Mouse (Mus musculus): ENCODE data around the gene Ubr4.

Ubr4 gene

DNA sequence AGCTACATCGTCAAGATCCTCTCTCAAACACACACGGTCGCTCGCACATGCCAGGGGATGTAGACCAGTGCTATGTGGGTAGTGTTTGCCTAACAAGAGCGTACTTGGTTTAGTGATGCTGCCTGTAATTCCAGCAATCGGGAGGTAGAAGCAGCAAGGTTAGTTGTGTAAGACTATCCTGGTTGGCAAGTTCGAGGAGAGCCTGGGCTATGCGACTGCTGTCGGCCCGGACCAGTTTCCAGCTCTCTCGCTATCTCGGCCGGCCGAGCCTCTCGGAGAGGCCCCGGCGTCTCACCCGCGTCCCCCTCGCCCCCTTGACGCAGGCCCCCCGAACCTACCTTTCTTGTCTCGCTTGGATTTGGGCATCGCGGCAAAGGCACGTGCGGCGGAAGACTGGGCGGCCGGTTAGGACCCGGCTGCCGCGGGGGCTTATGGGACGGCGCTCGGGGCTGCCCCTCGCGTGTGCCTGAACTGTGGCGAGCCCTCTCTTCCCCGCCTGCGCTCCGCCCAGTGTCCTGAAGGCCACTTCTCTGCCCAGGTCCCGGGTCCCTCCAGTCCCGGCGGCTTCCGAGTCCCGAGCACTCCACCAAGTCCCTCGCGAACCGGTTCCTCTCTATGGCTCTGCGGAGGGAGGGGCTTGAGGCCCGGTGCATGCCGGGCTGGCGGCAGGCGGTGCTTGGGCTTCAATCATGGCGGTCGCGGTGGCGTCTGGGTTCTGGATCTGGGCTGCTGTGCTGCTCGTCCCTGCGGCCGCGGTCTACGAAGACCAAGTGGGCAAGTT is at the start of gene Ubr4, which contains the start of the genes Mrto4 and Emc1:
TSS of gene Ubr4 (plus strand) at position 679 of the 781 bp plus-strand sequence.
TSS of gene Mrto4 (minus strand) at position 646 of the 781 bp plus-strand sequence.
TSS of gene Emc1 (plus strand) at position 657 of the 781 bp plus-strand sequence.
- peak; percentile 91 for DNase-seq

DNA sequence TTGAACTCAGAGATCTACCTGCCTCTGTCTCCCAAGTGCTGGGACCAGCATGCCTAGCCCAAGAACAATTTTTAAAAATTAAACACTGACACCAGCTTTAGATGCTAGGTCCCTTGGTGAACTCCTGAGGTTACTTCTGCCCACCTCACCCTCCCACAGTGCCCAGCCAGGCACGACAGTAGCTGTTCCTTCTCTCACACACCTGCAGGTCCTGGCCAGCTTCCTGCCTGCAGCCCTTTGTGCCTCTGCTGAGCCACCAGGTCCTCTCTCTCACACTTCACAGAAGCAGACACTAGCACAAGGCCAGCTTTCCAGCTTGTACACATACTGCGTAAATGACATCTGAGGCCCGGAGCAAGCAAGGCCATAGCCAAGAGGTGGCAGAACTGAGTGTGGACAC is 46.9 kb upstream of the Ubr4 start:
- no peak for DNase-seq

DNA sequence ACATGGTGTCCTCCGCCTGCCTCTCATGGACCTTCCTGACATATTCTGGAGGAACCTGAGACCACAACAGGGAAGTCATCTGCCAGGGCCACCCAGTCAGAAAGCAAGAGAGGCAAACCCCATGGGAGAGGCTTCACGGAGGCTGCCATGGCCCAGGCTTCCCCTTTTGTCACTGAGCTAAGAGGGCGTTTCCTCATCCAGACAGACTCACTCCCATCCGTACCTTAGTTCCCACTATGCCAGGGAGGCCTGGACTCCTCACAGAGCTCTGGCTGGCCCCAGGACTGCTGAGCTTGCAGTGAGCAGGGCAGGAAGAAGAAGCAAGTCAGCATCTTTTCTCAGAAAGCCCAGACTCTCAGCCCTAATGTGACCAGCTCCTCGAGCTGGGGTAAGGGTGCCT is 44.5 kb upstream of the Ubr4 start:
- DNase-seq = no peak

DNA sequence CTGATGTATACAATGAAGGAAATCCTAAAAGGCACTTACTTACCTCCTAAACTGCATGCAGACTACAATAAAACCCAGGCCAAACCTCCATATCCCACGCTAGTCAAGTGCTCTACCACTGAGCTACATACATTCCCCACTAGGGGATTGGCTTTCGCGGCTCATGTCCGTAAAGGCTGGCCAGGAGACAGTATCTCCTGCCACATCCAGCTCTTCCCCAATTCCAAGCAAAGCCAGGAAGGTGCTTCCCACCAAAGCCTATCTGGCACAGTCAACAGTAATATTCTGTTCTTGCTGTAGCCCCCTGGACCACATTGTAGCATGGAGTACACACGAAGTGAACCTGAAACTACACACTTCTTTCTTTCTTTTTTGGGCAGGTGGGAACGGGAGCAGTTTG is 42.8 kb upstream of the Ubr4 start:
- DNase-seq = no peak

DNA sequence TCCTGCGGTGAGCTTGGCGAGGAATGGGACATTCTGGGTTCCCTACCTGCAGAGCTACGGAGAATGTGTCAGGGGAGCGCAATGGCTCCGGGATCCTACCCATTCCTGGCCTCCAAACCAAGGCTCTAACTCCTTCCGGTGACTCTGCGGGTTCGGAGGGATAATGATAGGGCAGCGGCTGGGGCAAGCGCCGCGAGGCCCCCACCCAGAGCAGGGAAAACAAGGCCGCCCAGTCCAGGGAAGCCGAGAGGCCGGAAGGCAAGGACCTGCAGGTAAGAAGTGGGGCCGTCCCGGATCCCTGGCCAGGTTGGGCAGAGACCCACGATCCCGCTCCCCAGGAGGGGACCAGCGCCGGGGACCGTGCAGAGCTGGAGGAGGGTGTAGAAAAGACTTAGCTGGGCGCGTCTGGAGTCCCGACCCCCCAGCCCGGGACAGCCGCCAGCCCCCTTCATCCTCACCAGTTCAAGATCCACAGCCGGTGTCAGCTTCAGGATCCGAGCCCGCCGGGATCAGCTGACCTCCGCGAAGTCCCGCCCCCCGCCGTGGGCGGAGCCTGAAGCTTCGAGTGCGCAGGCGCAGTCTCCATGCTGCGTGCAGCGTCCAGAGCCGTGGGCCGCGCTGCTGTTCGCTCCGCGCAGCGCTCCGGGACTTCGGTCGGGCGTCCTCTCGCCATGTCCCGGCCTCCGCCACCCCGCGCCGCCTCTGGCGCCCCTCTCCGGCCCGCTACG is 42.1 kb upstream of the Ubr4 start, which contains the start of the genes Pqlc2 and Akr7a5:
TSS of gene Pqlc2 (minus strand) at position 538 of the 728 bp plus-strand sequence.
TSS of gene Akr7a5 (plus strand) at position 574 of the 728 bp plus-strand sequence.
- DNase-seq = peak; percentile 100

DNA sequence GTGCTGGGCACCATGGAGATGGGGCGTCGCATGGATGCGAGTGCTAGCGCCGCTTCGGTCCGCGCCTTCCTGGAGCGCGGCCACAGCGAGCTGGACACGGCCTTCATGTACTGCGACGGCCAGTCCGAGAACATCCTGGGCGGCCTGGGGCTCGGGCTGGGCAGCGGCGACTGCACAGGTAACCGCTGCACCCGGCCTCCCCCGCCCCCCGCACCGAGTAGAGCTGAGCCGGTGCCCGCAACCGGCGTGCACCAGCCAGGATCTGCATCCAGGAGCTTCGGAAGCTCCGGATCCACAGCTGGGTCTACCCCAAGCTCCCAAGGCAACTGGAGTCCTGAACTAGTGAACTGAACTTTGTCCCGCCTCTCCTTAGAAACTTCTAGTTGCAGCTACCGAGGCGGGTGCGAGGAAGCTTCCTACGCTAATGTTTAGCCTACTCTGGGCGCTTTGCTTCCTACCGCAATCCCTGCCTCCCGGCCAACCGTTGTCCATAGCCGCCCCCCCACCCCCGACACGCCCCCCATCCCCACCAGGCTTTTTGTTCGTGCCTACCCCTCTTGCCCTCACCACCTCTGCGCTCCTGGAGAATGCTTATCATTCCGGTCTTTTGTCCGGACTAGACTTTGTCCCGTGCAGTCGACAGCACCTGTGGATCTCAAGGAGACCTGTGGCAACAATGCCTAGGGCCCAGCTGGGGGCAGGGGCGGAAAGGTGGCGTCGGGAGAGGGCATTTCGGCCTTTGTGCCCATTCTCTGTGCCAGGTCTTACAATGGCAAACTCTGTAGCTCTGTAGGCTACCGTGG is 41.3 kb upstream of the Ubr4 start:
- peak; percentile 68 for DNase-seq

DNA sequence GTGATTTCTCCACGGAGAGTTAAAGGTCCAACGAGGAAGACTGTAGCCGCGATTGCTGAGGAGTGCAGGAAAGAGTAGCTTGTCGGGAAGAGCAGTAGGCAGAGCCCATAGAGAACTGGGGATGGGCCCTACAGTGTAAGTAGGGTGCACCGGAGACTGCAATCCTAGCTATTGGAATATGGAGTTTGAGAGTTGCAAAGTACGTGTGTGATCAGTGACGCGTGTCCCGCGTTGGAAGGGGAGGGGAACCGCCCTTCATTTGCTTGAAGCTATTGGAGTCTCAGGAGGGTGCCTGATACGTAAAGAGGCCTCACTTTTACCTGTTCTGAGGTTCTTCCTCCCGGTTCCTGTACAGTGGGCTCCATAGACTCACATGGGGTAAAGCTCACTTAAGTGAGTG is 40.7 kb upstream of the Ubr4 start:
- DNase-seq = peak; percentile 38

DNA sequence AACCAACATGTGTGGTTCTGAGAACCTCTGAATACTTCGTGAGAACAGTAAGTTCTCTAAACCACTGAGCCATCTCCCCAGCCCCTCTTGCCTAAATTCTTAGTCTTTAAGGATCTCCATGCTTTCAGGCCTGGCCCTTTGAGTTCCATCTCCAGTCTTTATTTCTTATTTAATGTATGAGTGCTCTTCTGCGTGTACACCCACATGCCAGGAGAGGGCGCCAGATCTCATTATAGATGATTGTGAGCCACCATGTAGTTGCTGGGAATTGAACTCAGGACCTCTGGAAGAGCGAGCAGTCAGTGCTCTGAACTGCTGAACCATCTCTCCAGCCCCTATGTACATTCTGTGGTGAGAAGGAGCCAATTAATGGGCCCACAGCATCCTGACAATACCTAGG is 39.8 kb upstream of the Ubr4 start:
- peak; percentile 52 for DNase-seq

DNA sequence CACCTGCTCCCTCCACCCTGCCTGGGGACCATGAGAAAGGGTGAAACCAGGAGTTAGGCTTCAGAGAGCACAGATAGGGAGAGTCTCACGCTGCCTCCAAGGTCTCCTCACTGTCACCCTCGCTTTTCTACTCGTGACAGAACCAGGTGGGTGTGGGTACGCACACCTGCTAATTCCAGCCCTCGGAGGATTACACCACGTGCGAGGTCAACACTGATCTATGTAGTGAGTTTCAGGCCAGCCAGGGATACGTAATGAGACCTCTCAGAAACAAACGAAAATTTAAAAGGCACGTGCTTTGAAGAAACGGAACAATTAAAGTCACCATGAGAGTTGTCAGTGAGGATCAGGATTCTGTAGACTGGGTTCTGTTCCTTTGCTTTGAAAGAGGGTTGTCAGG is 34.0 kb upstream of the Ubr4 start:
- no peak for DNase-seq

DNA sequence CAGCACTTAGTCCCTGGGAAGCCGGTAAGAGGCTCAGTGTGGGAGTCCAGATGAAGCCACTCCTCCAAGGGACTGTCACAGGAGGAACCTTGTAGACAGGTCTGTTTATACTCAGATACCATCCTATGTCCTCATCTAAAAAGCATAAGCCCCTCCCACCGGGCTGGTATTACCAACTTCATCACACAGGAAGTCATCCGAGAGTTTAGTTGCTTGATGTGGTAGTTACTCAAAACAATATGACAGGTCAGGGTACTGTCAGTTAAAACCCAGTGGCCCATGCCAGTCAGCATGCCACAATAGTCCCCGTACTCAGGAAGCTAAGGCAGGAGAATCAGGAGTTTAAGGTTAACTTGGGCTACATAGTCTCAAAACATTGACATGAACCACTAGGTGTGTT is 32.7 kb upstream of the Ubr4 start:
- no peak for DNase-seq

DNA sequence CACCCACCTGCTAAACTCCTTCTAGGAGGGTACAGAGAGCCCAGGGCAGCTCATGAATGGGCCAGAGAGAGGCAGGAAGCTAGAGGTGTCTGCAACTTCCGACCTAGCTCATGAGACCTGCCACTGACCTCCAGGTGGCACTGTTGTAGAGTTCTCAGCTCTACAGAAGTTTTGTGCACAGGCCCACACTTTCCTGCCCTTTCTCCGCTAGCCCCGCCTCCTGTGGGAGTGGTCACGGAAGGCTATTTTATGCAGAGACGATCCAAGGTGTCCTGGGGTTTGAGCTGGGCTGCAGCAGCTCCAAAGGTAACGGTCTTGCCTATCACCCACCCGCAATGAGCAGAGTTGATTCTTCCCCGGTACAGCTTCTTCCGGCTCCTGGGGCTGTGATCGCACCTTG is 21.8 kb upstream of the Ubr4 start:
- DNase-seq = peak; percentile 87

DNA sequence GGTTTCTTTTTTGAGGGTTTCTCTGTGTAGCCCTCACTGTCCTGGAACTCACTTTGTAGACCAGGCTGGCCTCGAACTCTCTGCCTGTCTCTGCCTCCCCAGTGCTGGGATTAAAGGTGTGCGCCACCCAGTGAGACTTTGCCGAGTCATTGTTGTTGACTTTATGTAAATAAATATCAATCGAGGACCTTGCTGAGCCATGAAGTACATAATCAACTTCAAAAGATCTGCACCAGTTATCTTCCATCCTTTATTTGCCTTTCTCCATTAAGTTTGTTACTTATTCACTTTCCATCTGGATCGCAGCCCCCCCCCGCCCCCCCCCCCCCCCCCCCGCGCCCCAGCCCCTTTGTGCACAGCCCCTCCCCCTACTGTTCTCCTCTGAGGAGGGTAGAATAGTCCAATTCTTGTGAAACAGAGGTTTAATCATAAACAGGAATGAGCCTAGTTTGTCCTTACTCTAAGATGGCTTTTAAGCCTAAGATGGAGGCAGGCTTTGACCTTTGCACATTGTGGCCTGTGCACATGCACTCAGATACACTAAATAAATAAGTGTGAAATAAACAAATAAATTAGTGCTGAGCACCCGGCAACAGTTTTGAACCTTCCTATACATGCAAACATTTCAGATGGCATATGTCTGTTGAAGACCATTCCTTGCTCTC is 17.6 kb upstream of the Ubr4 start:
- no peak for DNase-seq

DNA sequence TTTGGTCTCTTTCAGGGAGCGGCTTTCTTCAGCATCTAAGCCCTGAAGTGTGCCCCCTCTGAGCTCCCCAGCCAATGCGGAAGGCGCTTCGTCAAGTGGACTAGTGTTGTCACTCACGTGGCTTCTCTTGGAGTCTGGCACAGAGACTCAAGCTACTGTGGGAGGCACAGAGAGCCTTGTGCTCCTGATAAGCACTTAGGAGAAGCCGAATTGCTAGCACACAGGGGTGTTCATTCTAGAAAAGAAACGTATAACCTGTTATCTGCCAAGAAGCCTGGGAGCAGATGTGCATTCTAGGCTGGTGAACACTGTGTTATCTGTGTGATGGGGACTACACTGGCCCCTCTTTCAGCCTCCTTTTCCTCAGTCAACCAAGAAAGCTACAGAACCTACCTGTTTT is 16.9 kb upstream of the Ubr4 start:
- no peak for DNase-seq

DNA sequence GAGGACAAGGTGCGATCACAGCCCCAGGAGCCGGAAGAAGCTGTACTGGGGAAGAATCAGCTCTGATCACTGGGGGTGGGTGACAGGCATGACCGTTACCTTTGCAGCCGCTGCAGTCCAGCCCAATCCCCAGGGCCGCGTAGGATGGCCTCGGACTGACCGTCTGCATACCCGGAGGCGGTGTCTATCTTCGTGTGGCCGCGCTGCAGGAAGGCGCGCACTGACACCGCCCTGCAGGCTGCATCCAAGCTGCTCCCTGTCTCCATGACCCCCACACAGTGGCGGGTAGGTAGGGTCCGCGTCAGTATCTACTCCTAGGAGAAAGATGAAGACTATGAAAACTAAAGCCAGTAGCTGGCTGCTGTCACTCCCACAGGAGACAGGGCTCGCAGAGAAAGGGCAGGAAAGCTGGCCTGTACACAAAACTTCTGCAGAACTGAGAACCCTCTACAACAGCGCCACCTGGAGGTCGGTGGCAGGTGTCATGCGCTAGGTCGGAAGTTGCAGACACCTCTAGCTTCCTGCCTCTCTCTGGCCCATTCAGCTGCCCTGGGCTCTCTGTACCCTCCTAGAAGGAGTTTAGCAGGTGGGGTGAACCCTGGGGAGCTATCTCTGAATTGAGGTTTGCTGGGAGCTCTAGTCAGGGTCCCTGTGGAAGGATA is 15.5 kb upstream of the Ubr4 start:
- peak; percentile 84 for DNase-seq

DNA sequence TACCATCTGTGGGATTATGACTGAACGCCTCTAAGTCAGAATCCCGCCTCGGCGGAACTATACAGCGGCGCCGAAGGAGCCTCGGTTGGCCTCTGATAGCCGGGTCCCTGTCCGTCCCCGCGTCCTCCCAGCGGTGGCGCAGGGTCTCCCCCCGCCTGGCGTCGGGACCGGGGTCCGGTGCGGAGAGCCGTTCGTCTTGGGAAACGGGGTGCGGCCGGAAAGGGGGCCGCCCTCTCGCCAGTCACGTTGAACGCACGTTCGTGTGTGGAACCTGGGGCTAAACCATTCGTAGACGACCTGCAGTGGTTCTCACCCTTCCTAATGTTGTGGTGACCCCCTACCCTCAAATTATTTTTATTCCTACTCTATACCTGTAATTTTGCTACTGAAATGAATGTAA is 14.3 kb upstream of the Ubr4 start:
- no peak for DNase-seq

DNA sequence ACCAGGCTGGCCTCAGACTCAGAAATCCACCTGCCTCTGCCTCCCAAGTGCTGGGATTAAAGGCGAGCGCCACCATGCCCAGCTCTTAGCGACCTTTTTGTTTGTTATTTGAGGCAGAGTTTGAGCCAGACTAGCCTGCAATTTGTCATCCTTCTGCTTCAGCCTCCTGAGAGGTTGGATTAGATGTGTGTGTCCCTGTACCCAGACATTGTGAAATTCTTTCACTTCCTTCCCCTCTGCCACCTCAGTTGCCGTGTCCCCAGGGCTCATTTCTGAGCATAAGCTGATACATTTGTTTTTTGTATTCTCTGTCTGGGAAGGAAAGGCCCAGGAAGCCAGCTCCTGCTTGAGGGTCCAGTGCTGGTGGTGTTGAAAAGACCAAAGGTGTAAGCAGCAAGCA is 11.6 kb upstream of the Ubr4 start:
- DNase-seq = no peak

DNA sequence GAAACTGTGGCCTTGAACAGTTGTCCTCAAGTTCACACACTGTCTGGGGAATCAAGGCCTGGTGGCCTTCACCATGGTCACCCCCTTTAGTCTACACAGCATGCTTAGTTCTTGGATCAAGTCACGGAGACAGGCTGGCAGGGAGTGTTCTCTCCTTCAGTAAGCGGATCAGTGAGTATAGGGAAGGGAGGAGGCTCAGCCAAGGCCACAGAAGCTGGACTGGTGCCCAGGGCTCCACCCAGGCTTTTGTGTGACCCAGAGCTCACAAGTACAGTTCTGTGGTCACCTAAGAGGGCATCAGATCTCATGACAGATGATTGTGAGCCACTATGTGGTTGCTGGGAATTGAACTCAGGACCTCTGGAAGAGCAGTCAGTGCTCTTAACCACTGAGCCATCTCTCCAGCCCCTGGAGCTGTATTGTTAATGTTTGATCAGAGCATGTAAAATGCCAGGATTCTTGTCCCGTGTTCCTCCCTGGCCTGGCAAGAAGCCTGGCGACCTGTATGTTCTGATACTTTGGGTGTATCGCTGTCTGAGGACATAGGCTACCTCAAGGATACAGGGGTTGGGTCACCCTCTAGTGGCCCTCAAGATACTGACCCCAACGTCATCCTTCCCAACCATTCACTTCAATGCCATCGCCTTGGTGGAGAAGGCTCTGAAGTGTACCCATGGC is 10.7 kb upstream of the Ubr4 start:
- peak; percentile 40 for DNase-seq

DNA sequence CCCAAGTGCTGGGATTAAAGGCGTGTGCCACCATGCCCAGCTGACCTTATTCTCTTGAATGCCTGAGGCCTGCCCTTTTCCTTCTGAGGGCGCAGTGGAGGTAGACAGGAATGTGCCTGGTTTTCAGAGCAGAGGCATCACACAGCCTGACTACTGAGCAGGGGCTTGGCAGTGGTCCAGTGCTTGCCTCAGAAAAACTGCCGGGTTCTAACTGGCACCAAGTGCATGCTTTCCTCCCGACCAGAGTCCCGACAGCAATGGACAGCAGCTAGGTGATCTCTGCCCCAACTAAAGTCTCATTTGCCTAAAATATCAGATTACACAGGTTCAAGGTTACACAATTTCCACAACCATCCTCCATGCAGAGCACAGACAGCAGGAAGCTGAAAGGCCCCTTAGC is 8.7 kb upstream of the Ubr4 start:
- peak; percentile 63 for DNase-seq

DNA sequence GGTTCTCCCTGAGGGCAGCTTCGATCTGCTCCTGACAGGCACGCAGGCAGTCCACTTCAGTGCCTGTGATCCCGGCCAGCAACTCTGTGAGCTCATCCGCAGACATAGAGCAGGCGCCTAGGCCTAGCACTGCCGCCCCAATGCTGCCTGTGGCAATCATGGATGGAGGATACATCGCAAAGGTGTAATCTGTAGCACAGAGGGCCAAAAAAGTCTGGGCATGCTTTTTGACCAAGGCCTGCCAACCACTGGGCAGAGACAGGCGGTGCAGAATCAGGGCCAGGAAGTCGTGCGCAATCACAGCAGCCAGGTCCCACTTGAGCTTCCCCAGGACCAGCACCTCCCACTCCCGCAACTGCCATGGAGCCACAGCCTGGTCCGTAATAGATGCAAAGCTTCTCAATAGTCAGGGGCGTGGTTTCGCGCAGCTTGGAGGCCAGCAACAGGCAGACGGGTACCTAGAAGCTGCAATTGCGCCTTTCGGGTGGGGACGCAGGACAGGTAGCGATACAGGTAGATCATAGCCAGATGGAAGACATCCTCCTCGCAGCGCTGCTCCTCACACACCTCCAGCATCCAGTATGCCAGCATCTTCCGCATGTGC is 6.9 kb upstream of the Ubr4 start:
- DNase-seq = no peak

DNA sequence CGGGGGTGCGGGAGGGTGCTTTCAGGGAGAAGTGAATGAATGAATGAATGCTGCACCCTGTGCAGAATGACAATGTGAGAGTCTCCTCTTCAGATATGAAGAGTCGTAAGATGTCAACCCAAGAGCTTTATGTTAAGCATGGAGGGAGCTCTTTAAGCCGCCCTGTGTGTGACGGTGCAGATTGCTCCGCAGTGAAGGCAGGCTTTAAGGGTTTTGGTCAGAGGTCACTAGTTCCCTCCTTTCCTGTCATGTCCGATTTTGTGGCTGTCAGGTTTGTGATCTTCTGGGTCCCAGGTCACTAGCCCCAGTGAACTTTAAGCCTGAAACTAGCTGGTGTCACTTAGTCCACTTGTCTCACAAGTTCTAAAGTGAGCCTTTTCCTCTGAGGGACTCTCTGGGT is 423 bp downstream of the Ubr4 start:
- DNase-seq = no peak

DNA sequence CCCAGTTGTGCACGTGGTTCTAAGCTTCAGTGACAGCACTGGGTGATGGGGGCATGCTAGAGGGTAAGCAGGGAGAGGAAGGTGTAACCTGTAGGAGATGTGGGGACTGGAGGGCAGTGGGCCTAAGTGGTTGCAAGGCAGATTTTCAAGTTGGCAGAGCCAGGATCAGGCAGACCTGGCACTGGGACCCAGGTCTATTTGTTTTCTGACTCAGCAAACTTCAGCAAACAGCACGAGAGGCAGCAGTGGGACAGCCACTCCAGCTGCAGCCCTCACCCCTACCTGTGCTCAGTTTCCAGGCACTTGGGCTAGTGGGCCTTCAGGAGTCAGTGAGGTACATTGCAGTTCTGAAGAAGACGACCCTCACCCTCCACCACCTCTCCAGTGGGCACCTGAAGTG is 4.8 kb downstream of the Ubr4 start:
- no peak for DNase-seq

All from kidney, adult 18-20 months (tissue).